Mouse (Mus musculus) embryonic fibroblast, embryonic 13.5 days (primary cell): ENCODE results near the gene Fam53b.

Experiments
- CTCF ChIP-seq: IDR thresholded peaks from 2 replicates; pipeline ENCODE4 v1.5.1; 2011; ENCODE audit warnings: mild to moderate bottlenecking, control low read depth, low read length, moderate library complexity, borderline replicate concordance; ENCODE audit not compliant: insufficient read depth
- POLR2A ChIP-seq: IDR thresholded peaks from 2 replicates; pipeline ENCODE4 v1.6.1; 2011; ENCODE audit warnings: low read depth, mild to moderate bottlenecking, control low read depth, low read length, moderate library complexity

- TF ChIP-seq CTCF: no peak
- TF ChIP-seq POLR2A: no peak
Observed at GRCm38 (mm10) chr7:132804461-132804860, 9.2 kb downstream of the Fam53b start.
